Mouse (Mus musculus): ENCODE measurements around the gene Gpr135. TPM values are rescaled to one million over a fixed set of nuclear protein-coding genes. Genes with fewer than 3 reads are reported as not detected.

Gene Gpr135
- total RNA-seq (2012; rRNA removed), result 0.10 and 0.19 TPM in 2 replicates
- under 1 TPM in 1 of 2 experiments, not detected in 1; 0.92 TPM for polyA plus RNA-seq (2012; ENCODE audit: insufficient read depth in 1 of 2, insufficient read length in 2 of 2, low read depth in 1 of 2, low replicate concordance in 2 of 2, missing spikeins in 1 of 2)

GRCm38 (mm10) chr12:72070327-72071269, at the start of gene Gpr135:
Gpr135 (minus strand) TSS chr12:72071125.
- H3K4me3 ChIP-seq (ENCODE audit: control insufficient read depth in 1 of 2, insufficient read depth in 1 of 2, low read depth in 2 of 2, low read length in 2 of 2), result no peak within 1 kb of the TSS
- DNase-seq (ENCODE audit: low read depth, low spot score), result no peak
- no peaks in the 10 kb centered on the region for H3K36me3 ChIP-seq (ENCODE audit: control insufficient read depth in 1 of 2, insufficient read depth in 2 of 2, low read length in 2 of 2)
- no peak within 1 kb of the TSS for H3K27ac ChIP-seq (ENCODE audit: control insufficient read depth, low read depth, low read length)
- no peak for TF ChIP-seq MEF2A (IDR thresholded peaks at IDR 0.05; ENCODE audit: extremely low read depth, insufficient replicate concordance, low read depth, low read length, poor library complexity, severe bottlenecking)
- no peak for TF ChIP-seq USF2 (IDR thresholded peaks at IDR 0.05; ENCODE audit: borderline replicate concordance in 1 of 2, insufficient read depth in 1 of 2, low read depth in 1 of 2, low read length in 2 of 2)
- TF ChIP-seq CHD2 (IDR thresholded peaks at IDR 0.05; ENCODE audit: low read length), result no peak
- no peak for TF ChIP-seq TCF12 (IDR thresholded peaks at IDR 0.05; ENCODE audit: low read depth, low read length)
- TF ChIP-seq MAX (IDR thresholded peaks at IDR 0.05; ENCODE audit: low read length), result no peak
- no peak for TF ChIP-seq ZKSCAN1 (IDR thresholded peaks at IDR 0.05; ENCODE audit: low read depth, low read length)
- no peaks in the 10 kb centered on the region for H3K79me2 ChIP-seq (ENCODE audit: control insufficient read depth, insufficient read depth, low read length, poor library complexity)
- no peak within 1 kb of the TSS for H3K9ac ChIP-seq (ENCODE audit: control insufficient read depth, low read depth, low read length, poor library complexity, severe bottlenecking)
- H3K9me3 ChIP-seq (replicated peaks; ENCODE audit: insufficient read depth, low read length), result no peaks in the 10 kb centered on the region
- H3K4me1 ChIP-seq (ENCODE audit: control insufficient read depth in 1 of 2, insufficient read depth in 2 of 2, low read length in 2 of 2), result no peaks in the 10 kb centered on the region
- no peaks in the 10 kb centered on the region for H3K27me3 ChIP-seq (ENCODE audit: control insufficient read depth in 1 of 2, insufficient read depth in 2 of 2, low read length in 2 of 2)

- TF ChIP-seq ZC3H11A (IDR thresholded peaks at IDR 0.05; ENCODE audit: low read depth, low read length) (no peak), GABPA (IDR thresholded peaks at IDR 0.05; ENCODE audit: low read depth, low read length) (no peak), POLR2A (IDR thresholded peaks at IDR 0.05; ENCODE audit: control insufficient read depth in 1 of 2, insufficient read depth in 1 of 2, low read depth in 1 of 2, low read length in 2 of 2, poor library complexity in 1 of 2) (no peak), KAT2A (conservative IDR thresholded peaks at IDR 0.05; ENCODE audit: low read depth, low read length) (no peak), NELFE (IDR thresholded peaks at IDR 0.05; ENCODE audit: low read depth, low read length) (no peak), MAZ (IDR thresholded peaks at IDR 0.05; ENCODE audit: low read depth, low read length) (no peak), POLR2AphosphoS2 (IDR thresholded peaks at IDR 0.05; ENCODE audit: low read length) (no peak), RAD21 (IDR thresholded peaks at IDR 0.05; ENCODE audit: low read depth, low read length) (no peak), SMC3 (IDR thresholded peaks at IDR 0.05; ENCODE audit: low read depth, low read length) (no peak), ETS1 (IDR thresholded peaks at IDR 0.05; ENCODE audit: low read depth, low read length) (no peak), NRF1 (IDR thresholded peaks at IDR 0.05; ENCODE audit: insufficient read depth, low read depth, low read length, poor library complexity, severe bottlenecking) (no peak), CHD1 (IDR thresholded peaks at IDR 0.05; ENCODE audit: low read depth, low read length) (no peak), JUND (IDR thresholded peaks at IDR 0.05; ENCODE audit: low read depth, low read length) (no peak), MEF2A (IDR thresholded peaks at IDR 0.05; ENCODE audit: extremely low read depth, insufficient replicate concordance, low read depth, low read length, poor library complexity, severe bottlenecking) (no peak), USF2 (IDR thresholded peaks at IDR 0.05; ENCODE audit: borderline replicate concordance in 1 of 2, insufficient read depth in 1 of 2, low read depth in 1 of 2, low read length in 2 of 2) (no peak)
- H3K79me2 ChIP-seq (ENCODE audit: control insufficient read depth, insufficient read depth, low read length, poor library complexity), result no peaks in the 10 kb centered on the region
- H3K9me3 ChIP-seq (replicated peaks; ENCODE audit: insufficient read depth, low read length), result no peaks in the 10 kb centered on the region
- no peaks in the 10 kb centered on the region for H3K4me1 ChIP-seq (ENCODE audit: control insufficient read depth in 1 of 2, insufficient read depth in 2 of 2, low read length in 2 of 2)
- no peak for DNase-seq (ENCODE audit: low read depth, low spot score)
- no peaks in the 10 kb centered on the region; a peak in 1 of 4 replicates for H3K27me3 ChIP-seq (ENCODE audit: control insufficient read depth in 1 of 2, insufficient read depth in 2 of 2, low read length in 2 of 2)
- no peak overlapping the region for H3K27ac ChIP-seq (ENCODE audit: control insufficient read depth, low read depth, low read length)
- no peaks in the 10 kb centered on the region for H3K36me3 ChIP-seq (ENCODE audit: control insufficient read depth in 1 of 2, insufficient read depth in 2 of 2, low read length in 2 of 2)
- H3K9ac ChIP-seq (ENCODE audit: control insufficient read depth, low read depth, low read length, poor library complexity, severe bottlenecking), result no peak overlapping the region
- no peak overlapping the region for H3K4me3 ChIP-seq (ENCODE audit: control insufficient read depth in 1 of 2, insufficient read depth in 1 of 2, low read depth in 2 of 2, low read length in 2 of 2)
These were observed 44.9 kb upstream of the Gpr135 start for GRCm38 (mm10) chr12:72115686-72116345.

Measured in MEL (cell line).